Mouse (Mus musculus) liver, embryonic 15.5 days (tissue): ENCODE data around the gene Mettl16. TPM values are rescaled to one million over a fixed set of nuclear protein-coding genes. Genes with fewer than 3 reads are reported as not detected.

Experiments
- ATAC-seq: fragments of 200-750 bp; cut with Nextera tagmentation; 2 replicates; pipeline ENCODE4 v1.8.0; 2017; ENCODE audit warnings: moderate number of reproducible peaks, mild to moderate bottlenecking, moderate library complexity; ENCODE audit not compliant: insufficient read depth
- H3K27ac ChIP-seq: fragments of 300-500 bp; sonication (generic); replicated peaks from 2 replicates; pipeline ENCODE4 v1.5.1; 2015; ENCODE audit warnings: mild to moderate bottlenecking, inconsistent platforms
- H3K27me3 ChIP-seq: fragments of 300-500 bp; sonication (generic); 2 replicates; pipeline ENCODE4 v1.6.1; 2015; ENCODE audit warnings: mild to moderate bottlenecking, inconsistent platforms
- H3K36me3 ChIP-seq: fragments of 300-500 bp; sonication (generic); replicated peaks from 2 replicates; pipeline ENCODE4 v1.6.1; 2015; ENCODE audit warnings: moderate library complexity, mild to moderate bottlenecking, inconsistent platforms
- H3K4me1 ChIP-seq: fragments of 300-500 bp; sonication (generic); replicated peaks from 2 replicates; pipeline ENCODE4 v1.6.1; 2015; ENCODE audit warnings: inconsistent platforms
- H3K4me2 ChIP-seq: fragments of 300-500 bp; sonication (generic); 2 replicates; pipeline ENCODE4 v1.6.1; 2015; ENCODE audit warnings: moderate library complexity, mild to moderate bottlenecking, inconsistent platforms
- H3K4me3 ChIP-seq: fragments of 300-500 bp; sonication (generic); replicated peaks from 2 replicates; pipeline ENCODE4 v1.5.1; 2015; ENCODE audit warnings: mild to moderate bottlenecking, inconsistent platforms
- H3K9ac ChIP-seq: fragments of 300-500 bp; sonication (generic); 2 replicates; pipeline ENCODE4 v1.6.1; 2015; ENCODE audit warnings: moderate library complexity, mild to moderate bottlenecking, inconsistent platforms
- H3K9me3 ChIP-seq: fragments of 300-500 bp; sonication (generic); replicated peaks from 2 replicates; pipeline ENCODE4 v1.6.1; 2016; ENCODE audit warnings: inconsistent platforms
- WGBS: fragments of 180-500 bp; shearing (Covaris S2); methylation state at CpG from one replicate; pipeline ENCODE4 v1.1.7; 2015; ENCODE audit warnings: mixed read lengths; ENCODE audit not compliant: insufficient replicate concordance; 5-methylcytosine and 5-hydroxymethylcytosine counted together
- polyA plus RNA-seq: library from polyadenylated mRNA; unstranded; fragments of >200 nt; fragmentation: Nextera tagmentation; extraction: Ambion mirVana; gene quantifications from 2 replicates; pipeline ENCODE4 v1.2.1, GENCODE M21; 2015

Gene Mettl16
- 18.4 and 19.5 TPM in 2 replicates for polyA plus RNA-seq

DNA sequence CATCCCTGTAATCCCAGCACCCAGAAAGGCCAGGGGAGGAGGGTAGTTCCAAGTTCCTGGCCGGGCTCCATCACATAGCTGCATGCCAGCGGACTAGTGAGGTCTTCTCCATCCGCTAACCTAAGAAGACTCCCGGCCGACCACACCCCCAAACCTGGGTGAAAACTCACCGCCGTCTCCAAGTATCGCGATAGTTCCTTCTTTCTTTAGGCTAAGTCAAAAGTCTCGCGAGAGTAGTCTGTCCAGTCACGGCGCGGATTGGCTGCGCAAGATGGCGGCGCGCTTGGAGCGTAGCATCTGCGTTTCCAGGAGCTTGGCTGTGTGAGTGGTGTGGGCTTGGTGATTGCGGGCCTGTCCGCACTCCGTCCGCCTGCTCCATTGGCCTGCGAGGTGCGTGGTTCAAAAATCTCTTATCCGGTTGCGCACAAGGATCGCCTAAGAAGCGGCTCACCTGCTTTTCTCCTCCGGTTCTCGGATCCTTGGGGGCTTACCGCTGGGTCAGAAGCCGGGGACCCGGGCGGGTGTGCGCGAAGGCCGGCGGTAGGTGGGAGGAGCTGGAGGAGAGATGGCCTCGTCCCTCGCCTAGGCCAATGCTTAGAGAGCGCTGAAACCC is at the start of gene Mettl16:
Mettl16 (plus strand) TSS at position 236 of the 613 bp plus-strand sequence.
- WGBS, result under 1% methylated on average over 43 of the region's 43 CpGs
- Histone ChIP-seq H3K9me3 (no peaks in the 10 kb centered on the region), H3K27ac (peak within 1 kb of the TSS; percentile 85), H3K4me3 (peak within 1 kb of the TSS; percentile 92), H3K9ac (peak within 1 kb of the TSS; percentile 70), H3K27me3 (no peaks in the 10 kb centered on the region), H3K4me2 (peak within 1 kb of the TSS; percentile 92), H3K4me1 (peaks cover 31% of the 10 kb centered on the region), H3K36me3 (peaks cover 23% of the 10 kb centered on the region)
- peak; percentile 91 for ATAC-seq

- no peak for ATAC-seq
- Histone ChIP-seq H3K4me3 (peak overlapping the region; percentile 24), H3K4me1 (peaks cover 46% of the 10 kb centered on the region), H3K36me3 (no peaks in the 10 kb centered on the region), H3K27ac (peak overlapping the region; percentile 39; the same call in 1 of the 2 replicates), H3K27me3 (no peaks in the 10 kb centered on the region), H3K4me2 (peak overlapping the region; percentile 52), H3K9ac (no peak overlapping the region), H3K9me3 (no peaks in the 10 kb centered on the region)
- WGBS, result 51% methylated on average over 2 of the region's 2 CpGs
These were observed 49.5 kb upstream of the Mettl16 start for GRCm38 (mm10) chr11:74721141-74721540.

GRCm38 (mm10) chr11:74721971-74722370 is 48.7 kb upstream of the Mettl16 start:
- Histone ChIP-seq H3K4me2 (peak overlapping the region; percentile 81), H3K27me3 (no peaks in the 10 kb centered on the region), H3K9me3 (no peaks in the 10 kb centered on the region), H3K36me3 (no peaks in the 10 kb centered on the region), H3K27ac (0 out of 2 replicates have a peak overlapping the region, but pooled peaks have one; percentile 29), H3K9ac (no peak overlapping the region; the same call in 1 of the 2 replicates), H3K4me1 (peaks cover 46% of the 10 kb centered on the region), H3K4me3 (peak overlapping the region; percentile 98)
- ATAC-seq, result no peak
- 25% methylated on average over 3 of the region's 3 CpGs for WGBS

DNA sequence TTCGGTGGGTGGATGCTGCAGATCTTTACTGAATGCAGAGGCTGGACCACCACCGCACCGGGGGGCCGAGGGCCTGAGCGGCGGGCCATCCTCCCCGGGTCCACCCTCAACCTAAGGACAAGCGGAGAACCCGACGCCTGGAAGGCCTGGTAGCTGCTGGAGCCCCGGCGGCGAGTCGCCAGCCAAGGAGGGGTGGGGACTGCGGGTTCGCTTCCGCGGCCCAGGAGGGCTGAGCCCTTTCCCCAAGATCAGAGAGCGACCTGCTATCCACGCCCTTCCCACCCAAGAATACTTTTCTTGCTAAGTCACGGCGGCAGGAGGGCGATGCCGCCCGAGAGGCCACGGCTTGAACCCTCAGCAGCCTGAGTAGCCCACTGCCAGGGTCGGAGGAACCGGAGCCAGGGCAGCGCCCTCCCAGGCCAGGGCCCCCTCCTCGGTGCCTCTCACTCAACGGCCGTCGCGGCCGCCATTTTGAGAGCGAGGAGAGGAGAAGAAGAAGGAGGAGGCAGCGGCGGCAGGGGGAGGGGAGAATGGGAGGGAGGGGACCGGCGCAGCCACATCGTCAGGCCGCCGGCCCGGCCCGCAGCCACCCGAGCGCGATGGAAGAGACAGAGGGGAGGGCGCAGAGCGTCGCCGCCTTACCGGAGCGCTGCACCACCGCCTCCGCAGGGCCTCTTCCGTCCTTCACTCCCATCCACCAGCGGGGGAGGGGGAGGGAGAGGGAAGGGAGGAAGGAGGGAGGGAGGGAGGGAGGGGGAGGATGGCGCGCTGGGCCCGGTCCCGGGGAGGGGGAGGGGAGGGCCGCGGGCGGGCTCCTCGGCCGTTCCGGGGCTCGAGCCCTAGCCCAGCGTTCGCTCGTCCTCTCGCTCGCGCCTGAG is 47.0 kb upstream of the Mettl16 start:
- H3K27ac ChIP-seq, result peak overlapping the region; percentile 100
- H3K9ac ChIP-seq, result peak overlapping the region; percentile 98
- no peaks in the 10 kb centered on the region for H3K36me3 ChIP-seq
- peak overlapping the region; percentile 81 for H3K4me2 ChIP-seq
- H3K4me1 ChIP-seq, result peaks cover 43% of the 10 kb centered on the region
- peak; percentile 78 for ATAC-seq
- no peaks in the 10 kb centered on the region for H3K9me3 ChIP-seq
- under 1% methylated on average over 66 of the region's 75 CpGs for WGBS
- H3K4me3 ChIP-seq, result peak overlapping the region; percentile 98
- H3K27me3 ChIP-seq, result no peaks in the 10 kb centered on the region

GRCm38 (mm10) chr11:74724235-74724791 is 46.3 kb upstream of the Mettl16 start, which contains the start of gene Pafah1b1:
Gene Pafah1b1, minus strand, starts transcription at chr11:74724670.
- peak; percentile 94 for ATAC-seq
- H3K27me3 ChIP-seq, result no peaks in the 10 kb centered on the region
- peak within 1 kb of the TSS; percentile 81 for H3K4me2 ChIP-seq
- peak within 1 kb of the TSS; percentile 98 for H3K4me3 ChIP-seq
- under 1% methylated on average over 54 of the region's 56 CpGs for WGBS
- H3K27ac ChIP-seq, result peak within 1 kb of the TSS; percentile 100
- no peaks in the 10 kb centered on the region for H3K9me3 ChIP-seq
- no peaks in the 10 kb centered on the region for H3K36me3 ChIP-seq
- H3K9ac ChIP-seq, result peak within 1 kb of the TSS; percentile 98
- H3K4me1 ChIP-seq, result peaks cover 38% of the 10 kb centered on the region

DNA sequence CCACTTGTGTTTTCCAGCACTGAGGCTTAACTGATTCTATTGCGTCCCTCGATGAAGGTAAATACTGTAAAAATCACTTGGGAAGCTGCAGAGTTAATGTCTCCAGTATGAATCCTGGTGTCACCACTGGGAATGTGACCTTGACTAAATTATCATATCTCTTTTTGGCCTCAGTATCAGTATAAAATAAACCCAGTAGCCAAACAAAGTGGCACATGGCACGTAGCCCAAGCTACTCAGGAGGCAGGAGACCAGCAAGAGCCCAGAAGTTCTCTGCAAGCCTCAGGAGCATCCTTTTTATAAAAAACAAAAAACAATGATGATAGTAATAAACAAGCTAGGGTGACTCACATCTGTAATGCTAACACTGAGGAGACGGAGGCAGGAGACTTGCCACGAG is 45.4 kb upstream of the Mettl16 start:
- peaks cover 29% of the 10 kb centered on the region for H3K4me1 ChIP-seq
- no peak overlapping the region for H3K4me3 ChIP-seq
- ATAC-seq, result no peak
- no peak overlapping the region for H3K9ac ChIP-seq
- 85% methylated on average over 5 of the region's 5 CpGs for WGBS
- H3K36me3 ChIP-seq, result no peaks in the 10 kb centered on the region
- H3K27me3 ChIP-seq, result no peaks in the 10 kb centered on the region
- H3K27ac ChIP-seq, result no peak overlapping the region
- peak overlapping the region; percentile 81; the same call in 1 of the 2 replicates for H3K4me2 ChIP-seq
- H3K9me3 ChIP-seq, result no peaks in the 10 kb centered on the region

GRCm38 (mm10) chr11:74734917-74735316 is 35.7 kb upstream of the Mettl16 start:
- no peaks in the 10 kb centered on the region for H3K27me3 ChIP-seq
- H3K4me3 ChIP-seq, result no peak overlapping the region
- no peaks in the 10 kb centered on the region for H3K4me1 ChIP-seq
- no peaks in the 10 kb centered on the region for H3K36me3 ChIP-seq
- no peak overlapping the region for H3K4me2 ChIP-seq
- WGBS, result 36% methylated on average over 7 of the region's 7 CpGs
- ATAC-seq, result no peak
- no peak overlapping the region for H3K9ac ChIP-seq
- H3K27ac ChIP-seq, result no peak overlapping the region
- no peaks in the 10 kb centered on the region for H3K9me3 ChIP-seq

GRCm38 (mm10) chr11:74737861-74738260 is 32.8 kb upstream of the Mettl16 start:
- Histone ChIP-seq H3K9me3 (no peaks in the 10 kb centered on the region), H3K4me1 (no peaks in the 10 kb centered on the region), H3K36me3 (no peaks in the 10 kb centered on the region), H3K4me2 (no peak overlapping the region), H3K27me3 (no peaks in the 10 kb centered on the region), H3K27ac (no peak overlapping the region), H3K4me3 (no peak overlapping the region), H3K9ac (no peak overlapping the region)
- no peak for ATAC-seq
- 49% methylated on average over 3 of the region's 3 CpGs for WGBS

GRCm38 (mm10) chr11:74748022-74748421 is 22.6 kb upstream of the Mettl16 start:
- ATAC-seq, result no peak
- Histone ChIP-seq H3K4me3 (no peak overlapping the region), H3K4me2 (no peak overlapping the region), H3K27ac (no peak overlapping the region), H3K36me3 (no peaks in the 10 kb centered on the region), H3K9me3 (no peaks in the 10 kb centered on the region), H3K4me1 (no peaks in the 10 kb centered on the region), H3K27me3 (no peaks in the 10 kb centered on the region), H3K9ac (no peak overlapping the region)
- WGBS, result 77% methylated on average over 4 of the region's 4 CpGs

DNA sequence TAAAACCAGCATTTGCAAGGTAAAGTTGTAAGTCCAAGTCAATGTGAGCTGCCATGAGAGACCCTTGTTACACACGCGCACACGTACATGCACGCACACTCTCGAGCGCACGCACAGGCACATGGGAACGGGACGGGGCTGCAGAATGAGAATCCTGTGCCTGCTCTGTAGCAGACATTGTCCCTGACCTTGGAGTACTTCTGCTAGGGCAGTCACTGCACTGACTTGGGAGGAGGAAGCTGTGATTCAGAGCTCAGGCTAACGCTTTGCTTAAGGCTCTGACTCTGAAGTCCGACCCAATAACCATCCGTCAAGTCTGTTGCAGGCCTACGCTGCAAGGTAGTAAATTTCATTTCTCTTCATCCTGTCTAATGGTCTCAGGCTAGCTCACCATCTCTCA is 21.4 kb upstream of the Mettl16 start:
- H3K9ac ChIP-seq, result no peak overlapping the region
- H3K9me3 ChIP-seq, result no peaks in the 10 kb centered on the region
- no peaks in the 10 kb centered on the region for H3K4me1 ChIP-seq
- H3K36me3 ChIP-seq, result no peaks in the 10 kb centered on the region
- H3K4me2 ChIP-seq, result no peak overlapping the region
- H3K27me3 ChIP-seq, result no peaks in the 10 kb centered on the region
- no peak overlapping the region for H3K4me3 ChIP-seq
- no peak overlapping the region for H3K27ac ChIP-seq
- no peak for ATAC-seq
- WGBS, result 82% methylated on average over 13 of the region's 13 CpGs
